Mouse (Mus musculus) ovary, postnatal 36 days (tissue): ENCODE measurements around the gene Gm21882.
"Not testable (repeated sequence)": the region's sequence is repeated elsewhere in the genome, so short reads cannot be mapped to it uniquely, and the experiment has no call there.

Experiments used
- DNase-seq: peaks from one replicate; pipeline ENCODE4 v3.0.0; 2022; ENCODE audit warnings: low spot score, mixed read lengths

The Gm21882 gene

DNA sequence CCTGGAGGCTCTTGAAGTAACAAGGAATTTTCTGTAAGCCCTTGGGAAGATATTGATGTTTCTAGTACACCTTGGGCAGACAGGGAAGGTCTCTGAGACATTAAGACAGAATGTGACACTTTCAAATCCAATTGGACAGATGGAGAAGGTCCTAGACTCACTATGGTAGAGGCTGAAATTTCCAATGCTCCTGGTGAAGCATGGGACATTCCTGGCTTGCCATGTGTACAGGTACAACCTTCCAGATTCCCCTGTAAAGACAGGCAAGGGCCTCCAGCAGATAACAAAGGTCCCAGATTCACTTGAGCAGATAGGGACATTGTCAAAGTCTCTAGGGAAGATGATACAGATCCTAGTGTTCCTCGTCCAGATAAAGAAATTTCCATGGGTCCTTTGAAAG, at the start of gene Gm21882:
Gene Gm21882 (minus strand): TSS at position 101 of the 400 bp plus-strand sequence.
- not testable (repeated sequence) for DNase-seq
